Mouse (Mus musculus) urinary bladder, postnatal 36 days (tissue): Measurements from ENCODE around the gene Gm20388.

Experiments
- DNase-seq, 2 experiments: peaks; one replicate each; pipeline ENCODE4 v3.0.0; 2022; ENCODE audit warnings: low spot score in 2 of 2, mixed read lengths in 1 of 2

Gene Gm20388

DNA sequence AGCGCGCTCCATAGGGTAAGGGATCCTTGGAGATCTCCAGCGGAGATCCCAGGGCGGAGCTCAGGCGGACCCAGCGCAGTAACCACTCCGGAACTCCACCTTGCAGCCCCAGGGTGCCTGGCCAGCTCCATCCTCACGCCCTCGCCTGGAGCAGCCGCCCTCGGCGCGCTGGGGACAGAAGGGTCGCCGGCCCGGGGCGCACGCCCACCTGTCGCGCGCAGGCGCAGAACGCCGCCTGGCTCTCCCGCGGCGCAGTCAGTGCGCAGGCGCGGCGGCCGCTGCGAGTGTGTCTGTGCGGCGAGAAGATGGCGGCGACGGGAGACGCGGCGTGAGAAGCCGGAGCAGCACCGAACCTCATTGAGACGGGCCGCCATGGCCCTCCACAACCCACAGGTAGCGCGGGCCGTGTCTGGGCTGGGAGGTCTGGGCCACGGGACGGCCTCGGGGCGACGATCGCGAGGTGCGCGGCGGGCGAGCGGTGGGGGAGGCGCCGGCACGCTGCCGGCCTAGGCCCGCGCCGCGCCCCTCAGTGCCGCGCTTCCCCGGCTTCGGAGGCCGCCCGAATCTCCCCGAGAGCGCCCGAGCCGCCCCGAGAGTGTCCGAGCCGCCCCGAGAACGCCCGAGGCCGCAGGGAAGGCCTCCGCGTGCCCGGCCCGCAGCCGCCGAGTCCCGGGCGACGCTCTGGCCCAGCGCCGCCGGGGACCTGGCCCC, at the start of gene Gm20388:
Gene Gm20388 (plus strand): TSS at position 295 of the 711 bp plus-strand sequence.
- peak; percentile 92 to 94 for DNase-seq

DNA sequence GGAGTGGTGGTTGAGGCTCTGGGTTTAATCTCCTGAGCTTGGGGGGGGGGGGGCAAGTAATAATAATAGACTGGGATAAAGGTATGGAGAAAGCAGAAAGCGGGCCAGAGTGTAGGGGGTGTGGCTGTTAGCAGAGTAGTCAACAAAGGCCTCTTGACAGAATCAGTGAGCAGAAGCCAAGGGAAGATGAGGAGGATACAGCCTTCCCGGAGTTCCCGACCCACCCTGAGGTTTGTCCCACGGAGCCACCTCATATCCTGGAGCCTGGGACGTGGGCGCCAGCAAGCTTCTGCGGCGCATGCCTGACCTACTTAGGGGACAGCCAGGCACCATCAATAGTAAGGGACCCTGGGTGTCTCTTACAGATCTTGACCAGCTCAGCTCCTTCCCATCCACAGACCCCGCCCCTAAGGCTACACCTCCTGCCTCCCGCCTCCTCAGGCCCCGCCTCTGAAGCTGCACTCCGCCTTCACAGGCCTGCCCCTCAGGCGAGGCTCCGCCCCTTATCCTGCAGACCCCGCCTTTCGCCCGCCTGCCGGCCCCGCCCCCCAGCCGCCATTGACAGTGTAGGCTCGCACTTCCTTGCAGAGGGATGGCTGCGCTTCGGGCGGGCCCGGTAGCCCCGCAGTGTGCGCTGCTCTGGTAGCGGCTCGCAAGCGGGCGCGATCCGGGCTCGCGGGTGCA, 48.8 kb upstream of the Gm20388 start, which contains the start of gene Klhl36:
Gene Klhl36 (plus strand): TSS at position 561 of the 684 bp plus-strand sequence.
- peak; percentile 99 for DNase-seq

DNA sequence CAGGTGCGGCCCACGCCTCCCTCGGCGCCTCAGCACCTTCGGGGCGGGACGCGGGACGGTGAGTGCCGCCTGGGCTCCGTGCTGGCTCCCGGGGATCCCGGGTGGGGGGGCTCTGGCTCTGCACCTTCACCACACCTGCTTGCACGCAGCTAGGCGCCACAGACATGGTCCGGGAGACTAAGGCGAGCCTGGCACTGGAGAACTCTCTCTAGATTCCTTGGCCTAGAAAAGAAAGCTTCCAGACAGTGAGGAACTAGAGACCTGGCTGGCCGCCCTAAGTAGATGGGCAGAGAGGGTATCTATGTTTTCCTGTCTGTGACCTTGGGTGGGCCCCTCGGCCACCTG, 48.3 kb upstream of the Gm20388 start:
- DNase-seq, result no peak

DNA sequence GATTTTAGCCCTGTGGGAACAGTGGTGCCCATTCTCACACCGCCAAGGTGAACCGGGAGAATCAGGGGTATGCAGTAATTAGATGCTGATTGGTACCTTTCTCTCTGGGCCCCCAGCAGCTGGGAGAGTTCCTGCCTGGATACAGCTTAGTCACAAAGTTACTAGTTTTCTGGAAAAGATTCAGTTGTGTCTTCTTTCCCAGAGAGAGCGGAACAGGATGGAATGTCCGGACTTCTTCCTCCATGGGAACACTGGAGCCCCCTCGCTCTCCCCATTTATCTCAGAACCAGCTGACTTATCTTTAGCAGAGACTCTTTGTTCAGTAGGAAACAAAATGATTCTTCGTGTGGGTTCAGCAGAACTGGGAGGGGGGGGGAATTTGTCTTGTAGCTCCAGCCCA, 47.9 kb upstream of the Gm20388 start:
- no peak for DNase-seq

DNA sequence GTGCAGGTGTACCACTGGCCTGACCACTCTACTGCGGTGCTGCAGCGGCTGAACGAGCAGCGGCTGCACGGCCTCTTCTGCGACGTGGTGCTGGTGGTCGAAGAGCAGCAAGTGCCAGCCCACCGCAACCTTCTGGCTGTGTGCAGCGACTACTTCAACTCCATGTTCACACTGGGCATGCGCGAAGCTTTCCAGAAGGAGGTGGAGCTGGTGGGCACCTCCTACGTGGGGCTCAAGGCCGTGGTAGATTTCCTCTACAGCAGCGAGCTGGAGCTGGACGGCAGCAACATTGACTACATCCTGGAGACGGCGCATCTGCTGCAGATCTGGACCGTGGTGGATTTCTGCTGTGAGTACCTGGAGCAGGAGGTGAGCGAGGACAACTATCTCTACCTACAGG, 41.0 kb upstream of the Gm20388 start:
- DNase-seq, result no peak

DNA sequence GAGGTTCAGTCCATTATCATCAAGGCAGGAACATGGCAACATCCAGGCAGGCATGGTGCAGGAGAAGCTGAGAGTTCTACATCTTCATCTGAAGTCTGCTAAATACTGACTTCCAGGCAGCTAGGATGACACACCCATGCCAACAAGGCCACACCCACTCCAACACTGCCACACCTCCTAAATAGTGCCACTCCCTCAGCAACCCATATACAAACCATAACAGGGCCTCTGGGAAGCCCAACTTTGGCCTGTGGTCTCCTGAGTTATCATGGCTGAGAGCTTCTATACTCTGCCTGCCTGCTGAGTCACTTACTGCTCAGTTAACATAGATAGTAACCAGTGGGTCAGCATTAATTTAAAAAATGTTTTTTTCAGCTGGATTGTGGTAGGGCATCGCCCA, 37.5 kb upstream of the Gm20388 start:
- no peak for DNase-seq

DNA sequence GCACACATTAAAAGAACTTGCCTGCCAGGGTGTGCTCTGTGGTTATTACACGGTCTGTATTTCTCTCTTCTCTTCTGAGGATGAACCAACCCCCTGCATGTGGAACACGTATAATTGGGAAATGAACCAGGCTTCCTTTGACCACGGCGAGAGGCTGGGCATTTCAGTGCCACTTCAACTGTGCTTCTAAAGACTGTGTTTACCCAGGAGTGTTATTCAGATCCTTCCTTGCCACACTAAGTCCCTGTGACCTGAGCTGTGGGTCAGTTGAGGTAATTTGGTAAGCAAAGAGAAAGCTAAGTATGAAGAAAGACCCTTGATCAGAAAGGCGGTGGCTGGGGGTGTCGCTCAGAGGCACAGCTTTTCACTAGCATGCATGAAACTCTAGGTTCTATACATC, 29.3 kb upstream of the Gm20388 start:
- DNase-seq, result no peak

DNA sequence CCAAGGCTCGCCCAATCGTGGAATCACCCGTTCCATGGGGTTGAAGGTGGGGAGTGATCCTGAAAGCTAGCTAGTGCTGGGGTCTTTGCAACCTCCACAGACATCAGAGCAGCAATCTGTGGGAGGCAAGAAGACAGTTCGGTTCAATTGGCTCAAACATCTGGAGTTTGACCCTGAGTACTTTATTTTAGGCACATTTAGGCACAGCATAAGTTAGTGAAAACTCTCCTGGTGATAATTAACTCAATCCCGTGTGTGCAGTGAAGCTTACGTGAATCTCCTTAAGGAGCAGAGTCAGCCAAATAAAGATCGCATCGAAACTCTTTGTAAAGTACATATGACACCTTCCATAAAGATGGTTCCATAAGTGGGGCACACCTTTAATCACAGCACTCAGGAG, 28.7 kb upstream of the Gm20388 start:
- no peak for DNase-seq

DNA sequence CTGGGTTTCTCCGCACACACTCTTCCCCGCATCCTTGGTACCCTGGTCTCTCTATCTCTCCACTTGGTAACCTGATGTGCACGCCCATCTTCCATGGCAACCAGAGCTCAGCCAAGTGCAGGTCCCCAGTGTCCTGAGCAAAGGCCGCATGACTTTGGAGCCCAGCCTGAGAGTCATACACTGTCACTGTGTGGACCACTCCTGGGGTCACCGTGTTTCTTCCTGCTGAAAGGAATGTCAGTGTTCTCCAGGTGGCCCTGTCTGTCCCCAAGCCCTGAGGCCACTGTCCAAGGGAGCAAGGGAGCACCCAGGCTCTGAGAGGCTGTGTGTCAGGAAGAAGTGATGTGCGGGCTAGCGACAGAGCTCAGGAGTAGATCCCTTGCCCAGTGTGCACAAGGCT, 27.4 kb upstream of the Gm20388 start:
- DNase-seq, result no peak

DNA sequence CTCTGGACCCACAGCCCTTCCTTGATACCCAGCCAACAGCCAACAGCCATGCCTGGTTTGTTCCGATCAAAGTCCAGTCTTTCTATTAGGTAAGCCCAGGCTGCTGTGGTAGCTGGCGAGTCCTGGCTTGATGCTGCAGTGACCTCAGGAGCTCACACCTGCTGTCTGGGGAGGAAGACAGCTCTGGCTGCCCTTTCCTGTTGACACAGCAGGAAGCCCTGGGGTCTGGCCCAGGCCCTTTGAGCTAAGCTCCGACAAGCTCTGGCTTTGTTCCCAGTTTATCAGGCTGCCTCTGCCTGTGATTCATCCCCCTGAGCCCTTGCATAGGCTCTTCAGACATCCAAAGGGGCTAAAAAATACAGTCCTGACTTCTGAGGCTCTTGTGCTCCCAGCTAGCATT, 25.0 kb upstream of the Gm20388 start:
- DNase-seq, result peak; percentile 37 to 63

DNA sequence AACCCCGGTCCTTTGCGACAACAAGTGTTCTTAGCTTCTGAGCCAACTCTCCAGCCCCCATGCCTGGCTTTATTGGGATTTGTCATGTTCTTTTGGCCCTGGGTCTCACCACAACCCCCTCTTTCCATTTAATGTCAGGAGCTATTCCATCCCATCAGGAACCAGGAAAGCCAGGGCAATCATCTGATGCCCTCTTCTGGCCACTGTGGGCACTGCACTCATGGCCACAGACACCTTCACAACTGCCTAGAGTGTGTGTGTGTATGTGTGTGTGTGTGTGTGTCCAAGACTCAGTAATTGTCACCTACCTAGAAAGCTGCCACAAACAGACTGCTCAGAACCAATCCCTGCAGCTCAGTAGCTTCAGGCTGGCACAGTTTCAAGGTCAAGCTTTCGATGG, 23.5 kb upstream of the Gm20388 start:
- peak; percentile 13 to 14 for DNase-seq

DNA sequence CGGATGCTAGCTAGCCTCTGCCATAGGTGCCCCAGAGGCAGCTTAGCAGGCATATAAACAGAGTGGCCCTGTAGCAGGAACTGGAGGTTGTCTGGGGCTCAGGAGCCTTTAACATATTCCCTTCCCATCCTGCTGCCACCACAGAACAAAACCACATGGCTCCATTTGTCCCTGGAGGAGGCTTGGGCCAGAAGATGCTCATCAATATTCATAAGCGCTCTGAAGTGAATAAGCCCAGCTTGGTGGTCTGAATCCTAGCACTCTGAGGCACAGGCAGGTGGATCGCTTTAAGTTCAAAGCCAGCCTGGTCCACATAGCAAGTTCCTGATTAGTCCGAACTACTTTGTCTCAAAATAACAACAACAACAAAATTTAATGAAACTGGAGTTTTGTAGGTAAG, 22.6 kb upstream of the Gm20388 start:
- no peak for DNase-seq

DNA sequence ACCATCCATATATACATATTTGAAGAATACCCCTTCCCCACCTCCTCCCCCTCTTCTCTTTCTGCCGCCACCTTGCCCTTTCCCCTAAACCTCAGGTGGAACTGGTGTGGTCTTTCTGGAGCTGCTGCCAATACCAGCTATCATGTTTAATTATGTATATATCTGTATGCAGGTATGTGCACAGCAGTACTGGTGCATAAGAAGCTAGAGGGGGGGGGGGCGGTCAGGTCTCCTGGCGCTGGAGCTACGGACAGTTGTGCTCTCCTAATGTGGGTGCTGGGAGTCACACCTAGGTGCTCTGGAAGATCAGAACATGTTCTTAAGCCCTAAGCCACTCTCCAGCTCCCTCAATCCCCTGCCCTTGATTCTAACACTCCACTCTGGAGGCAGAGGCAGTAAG, 13.6 kb upstream of the Gm20388 start:
- no peak for DNase-seq

DNA sequence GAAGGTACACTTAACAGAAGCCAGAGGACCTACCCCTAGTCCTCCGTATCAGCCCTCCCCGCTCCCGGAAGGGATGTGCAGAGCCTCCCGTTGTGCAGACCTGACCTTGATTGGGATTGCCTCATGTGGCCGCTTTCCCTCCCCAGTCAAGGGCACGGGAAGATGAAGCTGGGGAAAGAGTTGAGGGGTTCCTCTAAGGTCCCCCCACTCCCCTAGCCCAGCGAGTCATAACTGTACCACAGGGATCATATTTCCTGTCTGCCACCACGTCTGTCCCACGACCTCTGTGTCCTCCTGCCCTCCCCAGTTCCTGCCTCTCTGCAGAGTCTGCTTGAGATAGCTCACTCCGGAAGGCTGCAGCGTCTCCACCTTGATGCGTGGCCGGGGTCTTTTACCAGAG, 12.7 kb upstream of the Gm20388 start:
- no peak for DNase-seq

DNA sequence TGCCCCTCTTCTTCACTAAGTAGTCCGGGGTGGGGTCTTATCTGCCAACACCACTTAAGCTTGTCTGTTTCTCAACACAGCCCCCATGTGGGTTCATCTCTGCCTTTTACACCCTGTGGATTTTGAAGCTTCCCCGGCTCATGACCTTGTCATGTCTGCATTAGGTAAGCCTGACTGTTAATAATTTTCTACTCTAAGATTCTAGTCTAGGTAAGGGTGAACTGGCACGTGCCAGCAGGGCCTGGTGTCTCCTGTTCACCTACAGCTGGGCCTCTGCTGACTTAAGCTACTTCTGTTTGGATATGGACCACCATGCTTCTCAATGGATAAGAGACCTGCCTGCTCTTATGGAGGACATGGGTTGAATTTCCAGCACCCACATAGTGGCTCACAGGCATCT, 9.3 kb upstream of the Gm20388 start:
- no peak for DNase-seq

DNA sequence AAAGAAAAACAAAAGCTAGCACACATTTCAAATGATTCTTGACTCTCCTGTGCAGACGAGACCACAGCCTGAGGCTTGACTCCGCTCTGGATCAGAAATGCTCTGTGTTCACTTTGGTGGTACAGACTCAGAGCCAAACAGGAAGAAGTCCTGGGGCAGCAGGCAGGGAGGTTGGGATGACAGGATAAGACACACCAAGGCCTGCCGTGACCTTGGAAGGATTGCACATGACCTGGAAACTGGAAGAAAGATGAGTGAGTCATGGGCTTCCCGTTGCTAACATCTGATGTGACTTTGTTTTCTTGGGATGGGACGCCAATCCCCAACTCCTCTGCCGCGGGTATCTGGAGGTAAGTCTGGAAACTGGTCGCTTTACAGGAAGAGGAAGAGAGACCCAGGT, 8.7 kb upstream of the Gm20388 start:
- DNase-seq, result no peak

DNA sequence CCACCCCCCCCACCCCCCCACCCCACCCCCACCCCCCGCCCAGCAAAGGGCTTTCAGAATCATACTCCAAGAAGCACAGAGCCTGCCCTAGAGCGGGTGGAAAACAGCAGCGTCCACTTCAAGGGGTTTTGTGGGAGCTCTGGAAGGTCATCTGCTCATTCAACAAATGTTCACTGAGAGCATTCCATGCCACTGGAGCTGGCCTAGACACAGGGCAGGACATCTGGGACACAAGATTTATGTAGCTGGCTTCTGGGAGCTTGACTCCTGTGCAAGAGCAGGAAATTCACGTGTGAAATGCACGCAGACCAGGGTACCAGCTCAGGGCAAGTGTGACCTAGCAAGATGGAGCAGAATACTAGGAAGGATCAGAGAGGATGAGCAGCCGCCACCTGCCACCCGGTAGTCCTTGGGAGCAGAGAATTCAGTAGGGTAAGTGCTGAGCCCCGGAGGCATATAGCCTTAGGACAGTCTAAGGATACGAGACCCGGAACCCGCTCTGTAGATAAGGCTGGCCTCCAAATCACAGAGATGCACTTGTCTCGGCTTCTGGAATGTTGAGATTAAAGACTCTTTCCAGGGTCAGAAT, 6.2 kb upstream of the Gm20388 start:
- no peak for DNase-seq

DNA sequence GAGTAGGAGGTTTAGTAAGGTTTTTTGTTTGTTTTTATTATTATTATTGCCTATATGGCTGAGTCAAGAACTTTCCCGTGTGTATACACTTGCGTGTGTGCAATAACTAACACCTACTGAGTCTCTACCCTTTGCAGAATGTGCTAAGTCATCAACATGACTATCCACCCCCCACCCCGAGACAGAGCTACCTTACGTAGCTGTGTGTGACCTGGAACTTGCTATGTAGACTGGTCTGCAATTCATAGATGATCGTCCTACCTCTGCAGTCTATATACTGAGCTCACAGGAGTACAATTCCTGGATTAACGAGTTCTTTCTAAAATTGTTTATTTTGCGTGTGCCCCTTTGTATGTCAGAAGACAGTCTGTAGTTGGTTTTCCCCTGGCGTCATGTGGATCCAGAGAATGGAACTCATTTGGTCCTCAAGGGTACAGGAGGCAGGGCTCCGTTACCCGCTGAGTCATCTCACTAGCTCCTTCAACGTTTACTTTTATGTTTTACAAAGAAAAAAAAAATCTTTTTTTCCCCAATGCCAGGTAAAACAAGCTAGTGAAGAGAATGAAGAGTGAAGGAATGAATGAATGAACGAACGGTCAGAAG, 596 bp upstream of the Gm20388 start, which contains the start of gene Usp10:
Gene Usp10 (plus strand): TSS at position 417 of the 603 bp plus-strand sequence.
- no peak for DNase-seq

DNA sequence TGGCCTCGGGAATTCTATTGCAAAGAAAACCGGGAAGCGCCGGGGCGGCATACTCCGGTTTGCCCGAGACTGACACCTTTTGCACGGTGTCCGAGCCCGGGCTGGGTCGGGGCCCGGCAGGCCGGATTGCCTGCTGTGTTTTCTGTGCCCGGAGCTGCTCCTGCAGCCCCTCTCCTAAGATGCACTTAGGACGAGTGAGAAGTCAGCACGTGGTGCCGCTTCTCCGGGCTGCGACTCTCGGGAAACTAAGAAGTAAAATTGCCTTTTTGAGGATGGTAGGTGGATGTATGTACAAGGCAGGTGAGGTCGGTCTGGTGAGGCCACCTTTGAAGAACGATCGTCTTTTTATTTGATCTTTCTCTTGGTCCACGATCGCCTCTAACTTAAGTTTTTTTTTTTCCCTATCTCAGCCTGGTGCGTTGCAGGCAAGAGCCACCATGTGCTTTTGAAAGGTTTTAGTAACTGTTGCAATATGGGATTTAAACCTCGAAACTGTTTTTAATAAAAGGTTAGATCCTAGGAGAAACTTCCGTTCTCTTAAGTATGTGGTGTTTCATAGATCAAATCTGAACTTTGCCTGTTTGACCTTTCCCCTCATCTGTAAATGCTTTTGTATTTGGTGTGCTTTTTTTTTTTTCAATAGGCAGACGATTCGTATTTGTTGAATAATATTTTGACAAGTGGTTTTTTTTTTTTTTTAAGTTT, 769 bp downstream of the Gm20388 start:
- no peak for DNase-seq

DNA sequence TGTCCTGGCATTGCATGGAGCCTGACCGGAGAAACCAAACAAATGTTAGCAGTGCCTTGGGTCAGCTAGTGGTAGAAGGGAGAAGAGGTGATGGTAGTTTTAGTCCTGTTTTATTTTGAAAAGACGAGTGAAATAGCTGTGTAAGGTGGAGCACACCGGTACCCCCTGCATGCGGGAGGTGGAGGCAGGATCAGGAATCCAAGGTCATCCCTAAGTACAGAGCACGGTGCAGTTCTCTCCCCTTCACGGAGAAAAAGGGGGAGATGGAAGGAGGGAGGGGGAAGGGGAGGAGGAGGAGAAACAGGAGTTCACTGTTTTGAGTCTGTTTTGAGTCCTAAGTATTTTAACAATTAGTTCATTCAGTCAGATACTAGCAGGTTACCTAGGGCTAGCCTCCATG, 2.0 kb downstream of the Gm20388 start:
- no peak for DNase-seq

DNA sequence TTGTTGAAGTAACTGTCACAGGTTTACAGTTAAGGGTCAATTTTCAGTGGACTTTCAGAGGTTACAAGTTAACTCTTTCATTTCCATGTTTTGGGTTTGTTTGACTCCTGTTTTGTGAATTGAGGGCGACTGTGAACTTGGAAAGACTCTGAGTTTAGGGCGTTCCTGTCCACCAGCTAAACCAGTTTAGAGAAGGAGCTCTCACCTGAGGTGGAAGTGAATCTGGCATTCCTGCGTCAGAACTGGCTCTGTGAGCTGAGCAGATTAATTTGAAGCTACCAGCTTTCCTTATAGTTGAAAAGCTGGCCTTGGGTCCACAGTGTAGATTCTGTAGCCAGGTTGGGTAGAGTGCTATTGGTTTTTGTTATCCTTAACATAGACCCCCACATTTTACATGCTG, 2.5 kb downstream of the Gm20388 start:
- DNase-seq, result no peak

DNA sequence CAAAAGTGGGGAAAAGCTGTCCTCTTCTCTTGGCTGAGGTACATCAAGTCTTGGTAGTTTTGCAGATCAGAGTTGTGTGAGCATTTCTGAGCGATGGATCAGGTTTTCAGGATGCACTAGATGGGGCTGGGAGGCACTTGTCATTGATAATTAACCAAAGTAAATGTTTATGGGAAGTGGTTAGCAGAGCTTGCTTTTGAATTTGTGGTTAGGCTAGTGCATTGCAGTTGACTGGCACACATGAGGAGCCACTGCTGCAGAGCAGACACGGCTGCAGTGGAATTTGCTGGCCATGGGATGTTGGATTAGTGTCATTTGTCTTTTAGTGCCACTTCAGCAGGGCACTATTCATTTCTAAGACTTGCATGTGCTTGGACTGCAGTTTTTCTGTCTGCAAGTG, 3.5 kb downstream of the Gm20388 start:
- DNase-seq, result no peak
